Mouse (Mus musculus): ENCODE data around the gene Selenos.

Selenos gene

GRCm38 (mm10) chr7:66060066-66060956 is 19.1 kb upstream of the Selenos start:
- no peak for TF ChIP-seq GATA4 (IDR thresholded peaks at IDR 0.05; ENCODE audit: insufficient replicate concordance, low read length)

GRCm38 (mm10) chr7:66061057-66061456 is 18.4 kb upstream of the Selenos start:
- TF ChIP-seq GATA4 (IDR thresholded peaks at IDR 0.05; ENCODE audit: insufficient replicate concordance, low read length) = no peak

- no peak for TF ChIP-seq GATA4 (IDR thresholded peaks at IDR 0.05; ENCODE audit: insufficient replicate concordance, low read length)
Measured at GRCm38 (mm10) chr7:66076411-66076810, 3.0 kb upstream of the Selenos start.

- no peak for TF ChIP-seq GATA4 (IDR thresholded peaks at IDR 0.05; ENCODE audit: insufficient replicate concordance, low read length)
Measured at GRCm38 (mm10) chr7:66080231-66080613, 773 bp downstream of the Selenos start.

- TF ChIP-seq GATA4 (IDR thresholded peaks at IDR 0.05; ENCODE audit: insufficient replicate concordance, low read length) = no peak
Measured at GRCm38 (mm10) chr7:66083757-66084156, 4.3 kb downstream of the Selenos start.

GRCm38 (mm10) chr7:66084546-66084945 is 5.1 kb downstream of the Selenos start:
- no peak for TF ChIP-seq GATA4 (IDR thresholded peaks at IDR 0.05; ENCODE audit: insufficient replicate concordance, low read length)

- no peak for TF ChIP-seq GATA4 (IDR thresholded peaks at IDR 0.05; ENCODE audit: insufficient replicate concordance, low read length)
Measured at GRCm38 (mm10) chr7:66087652-66088051, 8.2 kb downstream of the Selenos start.

- no peak for TF ChIP-seq GATA4 (IDR thresholded peaks at IDR 0.05; ENCODE audit: insufficient replicate concordance, low read length)
Measured at GRCm38 (mm10) chr7:66088077-66088476, 8.6 kb downstream of the Selenos start.

- no peak for TF ChIP-seq GATA4 (IDR thresholded peaks at IDR 0.05; ENCODE audit: insufficient replicate concordance, low read length)
Measured at GRCm38 (mm10) chr7:66090676-66091190, 11.3 kb downstream of the Selenos start.

GRCm38 (mm10) chr7:66091553-66091952 is 12.1 kb downstream of the Selenos start:
- TF ChIP-seq GATA4 (IDR thresholded peaks at IDR 0.05; ENCODE audit: insufficient replicate concordance, low read length) = no peak

GRCm38 (mm10) chr7:66092656-66093055 is 13.2 kb downstream of the Selenos start:
- TF ChIP-seq GATA4 (IDR thresholded peaks at IDR 0.05; ENCODE audit: insufficient replicate concordance, low read length) = no peak

GRCm38 (mm10) chr7:66094141-66094540 is 14.7 kb downstream of the Selenos start:
- TF ChIP-seq GATA4 (IDR thresholded peaks at IDR 0.05; ENCODE audit: insufficient replicate concordance, low read length) = no peak

GRCm38 (mm10) chr7:66098803-66099202 is 19.4 kb downstream of the Selenos start:
- no peak for TF ChIP-seq GATA4 (IDR thresholded peaks at IDR 0.05; ENCODE audit: insufficient replicate concordance, low read length)

GRCm38 (mm10) chr7:66101866-66102265 is 22.4 kb downstream of the Selenos start:
- TF ChIP-seq GATA4 (IDR thresholded peaks at IDR 0.05; ENCODE audit: insufficient replicate concordance, low read length) = no peak

- no peak for TF ChIP-seq GATA4 (IDR thresholded peaks at IDR 0.05; ENCODE audit: insufficient replicate concordance, low read length)
Measured at GRCm38 (mm10) chr7:66104531-66104930, 25.1 kb downstream of the Selenos start.

- no peak for TF ChIP-seq GATA4 (IDR thresholded peaks at IDR 0.05; ENCODE audit: insufficient replicate concordance, low read length)
Measured at GRCm38 (mm10) chr7:66105771-66106170, 26.3 kb downstream of the Selenos start.
